In the genomic region with DNA sequence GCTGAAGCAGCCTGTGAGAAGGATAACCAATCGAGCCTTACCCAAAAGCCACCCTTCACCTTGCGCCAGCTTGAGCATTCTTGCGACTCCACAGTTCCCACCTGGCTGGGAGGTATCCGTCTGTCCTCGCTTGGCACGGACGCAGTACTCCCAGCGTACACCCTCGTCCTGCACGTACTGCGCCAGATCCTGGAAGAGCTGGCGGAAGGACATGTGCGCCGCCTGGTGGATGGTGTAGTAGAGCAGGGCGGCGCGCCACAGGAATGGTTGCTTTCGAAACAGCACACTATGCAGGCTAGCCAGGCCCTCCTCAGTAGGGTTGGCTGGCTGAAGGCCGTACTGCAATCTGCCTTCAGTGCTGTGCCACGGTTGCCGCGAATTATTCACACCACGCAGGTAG, we compare ENCODE assay signal across 1 mouse cellular context.
TF ChIP-seq lines count a peak whose summit lies in the region.

No protein-coding gene starts in this region.

TF ChIP-seq in CH12.LX, 34 proteins besides CTCF, POLR2A, EP300 and RAD21:
- no peak for TF ChIP-seq MYC (IDR thresholded peaks at IDR 0.05; ENCODE audit: low read depth, low read length)
- peak; percentile 40 for TF ChIP-seq SMC3 (IDR thresholded peaks at IDR 0.05; ENCODE audit: low read depth, low read length)
